Mouse (Mus musculus): Measurements from ENCODE around the gene Foxred2. TPM values are rescaled to one million over a fixed set of nuclear protein-coding genes. Genes with fewer than 3 reads are reported as not detected.

Gene Foxred2
- total RNA-seq, 1 experiment: 21.9 TPM

- no peak for DNase-seq (ENCODE audit: low read depth, low spot score)
- H3K9ac ChIP-seq (ENCODE audit: insufficient read depth, low read depth, low read length, poor library complexity, severe bottlenecking): no peak overlapping the region
- in situ Hi-C loops (cut with MboI; ENCODE audit: low sequenced_read_pairs in 2 of 2, unreplicated experiment in 2 of 2): no loop called here
- no peak overlapping the region for H3K4me3 ChIP-seq (ENCODE audit: insufficient read depth in 1 of 2, low read depth in 1 of 2, low read length in 2 of 2, poor library complexity in 1 of 2, severe bottlenecking in 1 of 2)
- no peak for TF ChIP-seq CHD2 (IDR thresholded peaks at IDR 0.05; ENCODE audit: low read depth, low read length)
- TF ChIP-seq ZNF384 (IDR thresholded peaks at IDR 0.05; ENCODE audit: low read depth, low read length): no peak
- no peak for TF ChIP-seq ZC3H11A (IDR thresholded peaks at IDR 0.05; ENCODE audit: borderline replicate concordance, low read depth, low read length)
- TF ChIP-seq HCFC1 (IDR thresholded peaks at IDR 0.05; ENCODE audit: borderline replicate concordance, insufficient read depth, low read length): no peak
- TF ChIP-seq MAFK (IDR thresholded peaks at IDR 0.05; ENCODE audit: insufficient read depth, low read depth, low read length): no peak
- peaks cover 24% of the 10 kb centered on the region for H3K36me3 ChIP-seq (ENCODE audit: control insufficient read depth, insufficient read depth, low read length, poor library complexity, severe bottlenecking)
- no peak overlapping the region for H3K27ac ChIP-seq (ENCODE audit: insufficient read depth, low read depth, low read length, poor library complexity, severe bottlenecking)
- H3K9me3 ChIP-seq (ENCODE audit: control insufficient read depth, insufficient read depth, low read depth, low read length): no peaks in the 10 kb centered on the region
- no peaks in the 10 kb centered on the region for H3K4me1 ChIP-seq (ENCODE audit: control insufficient read depth in 2 of 2, insufficient read depth in 2 of 2, low read length in 2 of 2, poor library complexity in 1 of 2)
Measured at GRCm38 (mm10) chr15:77945711-77946110, 10.8 kb downstream of the Foxred2 start.

GRCm38 (mm10) chr15:77941563-77941962 lies 15.0 kb downstream of the Foxred2 start:
- no peak for DNase-seq (ENCODE audit: low read depth, low spot score)
- in situ Hi-C loops (cut with MboI; ENCODE audit: low sequenced_read_pairs in 2 of 2, unreplicated experiment in 2 of 2): no loop called here

GRCm38 (mm10) chr15:77938516-77938915 lies 18.0 kb downstream of the Foxred2 start:
- no peak for TF ChIP-seq MAFK (IDR thresholded peaks at IDR 0.05; ENCODE audit: insufficient read depth, low read depth, low read length)
- no peak for TF ChIP-seq HCFC1 (IDR thresholded peaks at IDR 0.05; ENCODE audit: borderline replicate concordance, insufficient read depth, low read length)
- TF ChIP-seq ZC3H11A (IDR thresholded peaks at IDR 0.05; ENCODE audit: borderline replicate concordance, low read depth, low read length): no peak
- no peak for TF ChIP-seq CHD2 (IDR thresholded peaks at IDR 0.05; ENCODE audit: low read depth, low read length)
- no peak for TF ChIP-seq ZNF384 (IDR thresholded peaks at IDR 0.05; ENCODE audit: low read depth, low read length)
- in situ Hi-C loops (cut with MboI; ENCODE audit: low sequenced_read_pairs in 2 of 2, unreplicated experiment in 2 of 2): no loop called here
- H3K9me3 ChIP-seq (ENCODE audit: control insufficient read depth, insufficient read depth, low read depth, low read length): no peaks in the 10 kb centered on the region
- H3K36me3 ChIP-seq (ENCODE audit: control insufficient read depth, insufficient read depth, low read length, poor library complexity, severe bottlenecking): peaks cover 6% of the 10 kb centered on the region; the same call in 1 of the 2 replicates
- H3K9ac ChIP-seq (ENCODE audit: insufficient read depth, low read depth, low read length, poor library complexity, severe bottlenecking): no peak overlapping the region
- no peak overlapping the region for H3K27ac ChIP-seq (ENCODE audit: insufficient read depth, low read depth, low read length, poor library complexity, severe bottlenecking)
- no peaks in the 10 kb centered on the region for H3K4me1 ChIP-seq (ENCODE audit: control insufficient read depth in 2 of 2, insufficient read depth in 2 of 2, low read length in 2 of 2, poor library complexity in 1 of 2)
- no peak for DNase-seq (ENCODE audit: low read depth, low spot score)
- H3K4me3 ChIP-seq (ENCODE audit: insufficient read depth in 1 of 2, low read depth in 1 of 2, low read length in 2 of 2, poor library complexity in 1 of 2, severe bottlenecking in 1 of 2): no peak overlapping the region

More at GRCm38 (mm10) chr15:77941563-77941962, 15.0 kb downstream of the Foxred2 start:
- Histone ChIP-seq H3K9me3 (ENCODE audit: control insufficient read depth, insufficient read depth, low read depth, low read length) (no peaks in the 10 kb centered on the region), H3K9ac (ENCODE audit: insufficient read depth, low read depth, low read length, poor library complexity, severe bottlenecking) (no peak overlapping the region), H3K4me1 (ENCODE audit: control insufficient read depth in 2 of 2, insufficient read depth in 2 of 2, low read length in 2 of 2, poor library complexity in 1 of 2) (no peaks in the 10 kb centered on the region), H3K27ac (ENCODE audit: insufficient read depth, low read depth, low read length, poor library complexity, severe bottlenecking) (no peak overlapping the region), H3K36me3 (ENCODE audit: control insufficient read depth, insufficient read depth, low read length, poor library complexity, severe bottlenecking) (peaks cover 9% of the 10 kb centered on the region; the same call in 1 of the 2 replicates), H3K4me3 (ENCODE audit: insufficient read depth in 1 of 2, low read depth in 1 of 2, low read length in 2 of 2, poor library complexity in 1 of 2, severe bottlenecking in 1 of 2) (no peak overlapping the region)
- TF ChIP-seq ZC3H11A (IDR thresholded peaks at IDR 0.05; ENCODE audit: borderline replicate concordance, low read depth, low read length) (no peak), CHD2 (IDR thresholded peaks at IDR 0.05; ENCODE audit: low read depth, low read length) (no peak), MAFK (IDR thresholded peaks at IDR 0.05; ENCODE audit: insufficient read depth, low read depth, low read length) (no peak), HCFC1 (IDR thresholded peaks at IDR 0.05; ENCODE audit: borderline replicate concordance, insufficient read depth, low read length) (no peak), ZNF384 (IDR thresholded peaks at IDR 0.05; ENCODE audit: low read depth, low read length) (no peak)

DNA sequence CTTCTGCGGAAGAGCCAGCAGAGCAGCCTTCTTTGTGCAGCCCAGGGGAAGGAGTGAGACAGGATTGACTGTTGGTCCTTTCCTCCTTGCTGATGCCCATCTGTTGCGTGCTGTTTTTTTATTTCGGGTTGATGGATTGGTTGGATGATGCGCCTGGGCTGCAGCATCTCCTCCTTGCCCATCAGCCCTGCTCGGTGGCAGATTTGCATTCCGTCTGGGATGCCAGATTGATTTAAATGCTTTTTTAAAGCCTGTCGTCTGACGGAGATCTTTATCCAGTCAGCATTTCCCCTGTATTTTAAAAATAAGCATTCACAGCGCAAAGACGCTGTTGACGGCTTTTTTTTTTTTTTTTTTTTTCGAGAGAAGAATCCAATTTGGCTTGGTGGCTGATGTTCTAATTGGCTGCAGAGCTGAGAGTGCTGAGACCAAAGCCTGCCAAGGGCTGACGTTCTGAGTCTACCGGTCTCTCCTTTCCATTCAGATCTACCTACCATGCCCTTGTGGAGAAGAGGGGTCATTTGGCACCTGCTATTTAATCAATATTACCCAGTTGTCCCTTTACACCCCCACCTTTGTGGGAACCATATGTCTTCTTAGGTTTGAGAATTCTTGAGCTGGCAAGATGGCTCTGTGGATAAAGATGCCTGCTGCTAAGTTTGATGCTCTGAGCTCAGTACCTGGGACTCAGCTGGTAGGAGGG lies 20.7 kb downstream of the Foxred2 start:
- Histone ChIP-seq H3K9me3 (ENCODE audit: control insufficient read depth, insufficient read depth, low read depth, low read length) (no peaks in the 10 kb centered on the region), H3K4me1 (ENCODE audit: control insufficient read depth in 2 of 2, insufficient read depth in 2 of 2, low read length in 2 of 2, poor library complexity in 1 of 2) (no peaks in the 10 kb centered on the region), H3K4me3 (ENCODE audit: insufficient read depth in 1 of 2, low read depth in 1 of 2, low read length in 2 of 2, poor library complexity in 1 of 2, severe bottlenecking in 1 of 2) (no peak overlapping the region), H3K27ac (ENCODE audit: insufficient read depth, low read depth, low read length, poor library complexity, severe bottlenecking) (no peak overlapping the region), H3K9ac (ENCODE audit: insufficient read depth, low read depth, low read length, poor library complexity, severe bottlenecking) (no peak overlapping the region), H3K36me3 (ENCODE audit: control insufficient read depth, insufficient read depth, low read length, poor library complexity, severe bottlenecking) (no peaks in the 10 kb centered on the region)
- DNase-seq (ENCODE audit: low read depth, low spot score): no peak
- TF ChIP-seq ZC3H11A (IDR thresholded peaks at IDR 0.05; ENCODE audit: borderline replicate concordance, low read depth, low read length): no peak
- TF ChIP-seq CHD2 (IDR thresholded peaks at IDR 0.05; ENCODE audit: low read depth, low read length): no peak
- TF ChIP-seq MAFK (IDR thresholded peaks at IDR 0.05; ENCODE audit: insufficient read depth, low read depth, low read length): no peak
- no peak for TF ChIP-seq ZNF384 (IDR thresholded peaks at IDR 0.05; ENCODE audit: low read depth, low read length)
- TF ChIP-seq HCFC1 (IDR thresholded peaks at IDR 0.05; ENCODE audit: borderline replicate concordance, insufficient read depth, low read length): no peak
- in situ Hi-C loops (cut with MboI; ENCODE audit: low sequenced_read_pairs in 2 of 2, unreplicated experiment in 2 of 2): no loop called here

Measured in ES-E14 (cell line).